Mouse (Mus musculus): Measurements from ENCODE around the gene Clstn1. TPM values are rescaled to one million over a fixed set of nuclear protein-coding genes. Genes with fewer than 3 reads are reported as not detected.

The Clstn1 gene
- total RNA-seq, 2 experiments from 2014 or later, result 747 to 821 TPM

DNA sequence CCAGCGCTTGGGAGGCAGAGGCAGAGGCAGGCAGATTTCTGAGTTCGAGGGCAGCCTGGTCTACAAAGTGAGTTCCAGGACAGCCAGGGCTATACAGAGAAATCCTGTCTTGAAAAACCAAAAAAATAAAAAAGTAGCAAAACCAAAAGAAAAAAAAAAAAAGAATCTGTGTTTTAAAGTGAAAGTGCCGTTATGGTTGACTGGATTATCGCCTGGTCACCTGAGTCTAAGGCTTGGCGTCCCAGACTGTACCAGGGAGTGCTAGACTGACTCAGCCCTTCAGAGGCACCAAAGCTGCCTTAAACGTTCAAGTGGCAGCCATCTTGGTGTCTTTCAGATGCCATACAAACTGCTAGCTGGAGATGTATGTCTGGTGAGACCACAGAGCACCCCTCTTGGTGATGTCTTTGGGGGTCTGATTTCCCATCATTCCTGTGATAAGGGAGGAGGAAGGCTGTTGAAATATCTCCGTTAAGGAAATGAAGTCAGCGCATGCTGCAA is 49.7 kb downstream of the Clstn1 start:
- no peak for DNase-seq

DNA sequence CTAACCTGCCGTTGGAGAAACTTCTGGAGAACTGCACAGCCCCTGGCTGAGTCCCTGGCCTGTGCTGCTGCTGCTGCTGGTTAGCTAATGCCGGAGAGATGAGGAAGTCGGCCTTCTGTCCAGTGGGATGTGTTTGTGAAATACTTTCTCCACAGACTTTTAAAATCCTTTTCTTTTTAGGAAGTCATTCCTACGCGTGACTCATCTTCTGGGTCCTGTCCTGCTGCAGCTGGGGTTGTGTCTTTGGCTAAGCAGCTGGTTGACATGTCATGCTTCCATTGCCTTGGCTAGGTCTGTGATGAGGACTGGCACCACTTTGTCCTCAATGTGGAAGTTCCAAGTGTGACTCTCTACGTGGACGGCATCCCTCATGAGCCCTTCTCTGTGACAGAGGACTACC is 51.7 kb downstream of the Clstn1 start:
- DNase-seq, result no peak

DNA sequence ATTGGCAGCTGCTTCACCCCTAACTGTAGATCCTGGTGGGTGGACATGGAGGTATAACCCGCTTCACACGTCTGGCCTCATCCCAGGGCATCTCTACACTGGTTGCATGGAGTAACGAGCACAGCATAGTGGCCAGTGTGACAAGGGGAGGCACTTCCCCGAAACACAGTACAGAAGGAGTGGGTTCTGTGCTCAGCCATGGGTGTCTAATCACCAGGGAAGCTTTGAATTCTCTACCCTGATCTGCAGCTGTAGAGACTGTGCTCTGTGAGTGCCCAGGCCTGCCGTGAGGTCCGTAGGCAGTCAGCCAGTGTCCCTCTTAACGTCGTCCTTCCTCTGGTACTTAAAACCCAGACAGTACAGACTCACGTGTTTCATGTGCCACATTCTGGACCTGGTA is 54.6 kb downstream of the Clstn1 start:
- no peak for DNase-seq

GRCm38 (mm10) chr4:149641400-149641799 is 55.1 kb downstream of the Clstn1 start:
- DNase-seq, result no peak

DNA sequence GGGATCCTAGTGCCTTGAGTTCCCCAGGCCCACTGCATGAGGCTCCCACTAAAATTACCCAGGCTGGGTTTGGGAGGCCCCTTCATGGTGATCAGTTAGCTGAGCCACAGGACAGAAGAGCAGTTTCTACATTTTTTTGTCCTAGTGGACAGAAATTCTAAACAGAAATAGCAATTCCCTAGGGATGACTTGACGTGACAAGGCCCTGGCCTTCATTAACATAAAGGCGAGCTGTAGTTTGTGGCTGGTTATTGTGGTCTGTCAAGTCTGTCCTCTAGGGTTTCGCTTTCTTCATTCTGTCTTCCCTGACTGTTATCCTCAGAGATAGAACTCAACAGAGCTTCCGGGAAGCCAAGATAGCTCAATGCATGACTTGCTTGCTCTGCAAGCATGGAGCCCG is 55.7 kb downstream of the Clstn1 start:
- DNase-seq, result no peak

DNA sequence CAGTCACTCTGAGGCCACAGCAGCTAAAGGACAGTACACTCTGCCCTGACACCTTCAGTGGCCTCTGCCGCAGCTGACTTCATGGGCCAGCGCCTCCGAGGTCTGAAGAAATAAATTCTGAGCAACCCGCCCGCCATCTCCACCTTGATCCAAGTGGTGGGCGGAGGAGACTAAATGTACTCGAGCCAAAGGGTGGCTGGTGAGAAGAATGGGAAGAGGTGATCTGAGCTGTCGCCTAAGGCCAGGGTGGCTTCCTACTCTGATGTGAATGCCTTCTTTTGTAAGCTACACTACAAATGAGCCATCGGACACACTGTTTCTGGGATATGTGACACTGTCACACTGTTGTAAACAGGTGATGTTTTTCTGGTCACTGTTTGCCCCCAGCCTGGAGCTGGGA is 59.5 kb downstream of the Clstn1 start:
- no peak for DNase-seq

GRCm38 (mm10) chr4:149648031-149648805 is 62.0 kb downstream of the Clstn1 start:
- DNase-seq, result peak; percentile 62 to 67

GRCm38 (mm10) chr4:149650493-149651193 is 64.4 kb downstream of the Clstn1 start:
- peak; percentile 68 to 70 for DNase-seq

- no peak for DNase-seq
Measured at GRCm38 (mm10) chr4:149654232-149654631, 68.0 kb downstream of the Clstn1 start.

- DNase-seq, result no peak
Measured at GRCm38 (mm10) chr4:149657858-149658416, 71.7 kb downstream of the Clstn1 start.

DNA sequence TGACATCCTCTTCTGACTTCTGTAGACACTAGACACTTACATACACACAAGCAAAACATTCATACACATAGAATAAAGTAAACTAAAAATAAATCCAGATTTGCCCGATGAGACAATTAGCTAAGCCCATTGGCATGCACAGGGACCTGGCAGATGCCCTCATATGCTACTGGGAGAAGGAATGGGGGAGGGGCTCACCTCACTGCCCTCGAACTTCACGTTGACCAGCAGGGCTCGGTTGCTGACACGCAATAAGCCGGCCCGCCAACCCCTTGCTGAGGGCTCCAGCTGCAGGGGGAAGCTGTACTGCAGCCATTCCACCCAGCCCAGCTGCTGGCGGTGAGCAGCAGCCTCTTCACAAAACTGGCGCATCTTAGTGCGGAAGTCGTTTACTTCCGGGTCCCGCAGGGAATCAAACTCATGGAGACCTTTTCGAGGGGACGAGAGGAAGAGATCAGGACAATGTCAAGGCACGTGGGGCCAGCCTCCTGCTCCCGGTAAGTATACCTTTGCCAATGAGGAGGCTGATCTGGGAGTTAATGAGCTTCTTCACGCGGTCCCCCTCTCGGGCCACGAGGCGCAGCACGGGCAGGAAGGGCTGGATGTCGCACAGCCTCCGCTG is 73.3 kb downstream of the Clstn1 start:
- DNase-seq, result no peak

GRCm38 (mm10) chr4:149660598-149660997 is 74.3 kb downstream of the Clstn1 start:
- no peak for DNase-seq

DNA sequence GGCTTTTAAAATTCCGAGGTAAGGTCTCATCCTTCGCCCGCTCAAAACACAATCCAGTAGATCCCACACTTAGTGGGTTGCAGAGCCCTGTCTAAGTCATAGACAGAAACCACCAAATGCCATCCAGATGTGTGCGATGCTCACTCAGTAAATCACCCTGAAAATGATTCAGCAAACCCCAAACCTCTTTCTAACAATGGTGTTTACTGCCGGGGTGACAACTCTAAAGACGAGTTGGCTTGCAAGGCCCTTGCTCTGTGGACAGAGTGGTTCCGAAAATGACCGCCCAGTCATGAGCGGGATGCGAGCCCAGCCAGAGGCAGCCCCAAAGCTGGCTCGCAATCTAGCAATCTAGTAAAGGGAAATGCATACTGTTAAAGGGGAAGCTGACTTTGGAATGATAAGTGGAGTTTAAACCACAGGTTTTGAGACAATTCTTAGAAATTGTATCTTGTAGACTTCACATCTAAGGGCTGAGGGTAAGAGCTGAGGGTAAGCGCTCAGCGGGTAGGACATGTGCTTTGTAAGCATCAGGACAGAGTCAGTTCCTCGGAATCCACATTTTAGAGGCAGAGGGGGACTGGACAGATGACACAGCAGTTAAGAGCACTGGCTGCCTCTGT is 75.8 kb downstream of the Clstn1 start:
- no peak for DNase-seq

DNA sequence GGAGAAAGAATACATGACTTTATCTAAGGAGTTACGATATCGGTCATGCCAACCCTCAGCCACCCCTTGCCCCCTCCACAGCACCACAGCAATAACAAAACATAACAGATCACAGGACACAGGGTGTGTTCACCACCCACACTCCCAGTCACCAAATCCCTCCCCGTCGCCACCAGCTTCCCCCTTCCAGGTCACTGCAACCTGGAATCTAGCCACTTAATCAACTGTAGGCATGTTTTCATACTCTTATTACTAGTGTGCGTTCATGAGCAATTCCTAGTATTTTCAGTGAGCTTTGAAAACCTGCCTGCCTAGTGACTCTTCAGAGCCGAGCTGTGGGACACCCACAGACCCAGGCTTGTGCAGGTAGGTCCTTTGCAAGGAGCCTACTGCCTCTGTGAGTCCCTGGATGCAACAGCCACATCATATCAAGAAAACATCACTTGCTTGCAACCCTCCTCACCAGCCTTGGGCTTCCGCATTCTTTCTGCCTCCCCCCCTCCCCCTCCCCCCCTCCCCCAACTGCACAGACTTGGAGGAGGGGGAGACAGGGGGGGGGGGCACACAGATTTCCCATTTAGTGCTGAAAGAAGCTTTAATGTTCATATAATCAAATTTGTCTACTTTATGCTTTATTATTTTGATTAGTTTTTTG is 77.7 kb downstream of the Clstn1 start:
- DNase-seq, result no peak

DNA sequence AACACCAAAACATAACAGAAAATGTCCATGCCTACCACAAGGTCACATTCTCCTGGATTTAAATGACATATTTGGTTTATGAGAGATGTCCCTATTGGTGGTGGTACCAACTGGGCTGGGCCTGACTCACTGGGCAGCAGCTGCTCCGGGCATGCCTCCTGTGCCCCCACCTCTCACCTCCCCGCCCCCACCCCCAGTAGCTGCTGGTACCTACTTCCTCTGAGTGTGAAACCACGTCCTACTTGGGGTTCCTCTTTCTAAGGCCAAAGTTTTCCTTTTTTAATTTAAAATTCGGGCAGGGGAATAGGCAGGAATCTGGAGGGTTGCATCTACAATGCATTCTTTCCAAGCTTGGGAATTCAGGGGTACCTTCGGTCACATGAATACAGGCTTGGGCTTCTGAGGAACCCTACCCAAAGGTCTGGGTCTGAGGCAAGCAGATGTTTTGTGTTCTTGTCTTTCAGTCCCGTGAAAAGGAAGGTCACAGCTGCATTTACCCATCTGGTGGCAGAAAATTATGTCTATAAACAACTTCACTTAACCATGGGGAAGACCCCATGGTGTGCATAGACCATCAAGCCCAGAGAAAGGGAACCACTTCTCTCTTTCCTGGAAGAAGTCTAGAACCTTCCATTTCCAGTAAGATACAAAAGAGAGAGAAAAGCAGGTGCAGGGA is 78.9 kb downstream of the Clstn1 start:
- no peak for DNase-seq

DNA sequence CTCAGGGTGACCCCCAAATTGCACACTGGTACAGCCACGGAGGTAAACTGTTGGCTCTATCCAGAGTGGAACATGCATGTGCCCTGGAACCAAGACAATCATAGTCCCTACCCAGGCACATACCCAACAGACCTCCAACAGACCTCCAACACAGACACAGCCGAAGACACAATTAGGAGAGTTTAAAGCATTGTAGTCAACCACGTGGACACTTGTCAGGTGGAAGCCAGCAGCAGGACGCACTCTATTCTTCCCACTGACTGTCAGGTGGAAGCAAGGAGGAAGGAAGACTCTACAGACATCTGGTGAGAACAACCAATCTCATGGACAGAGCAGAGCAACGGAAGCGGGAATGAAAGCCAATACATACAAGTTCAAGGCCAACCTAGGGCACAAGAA is 79.4 kb downstream of the Clstn1 start:
- DNase-seq, result no peak

- DNase-seq, result no peak
Measured at GRCm38 (mm10) chr4:149671175-149671574, 84.9 kb downstream of the Clstn1 start.

- DNase-seq, result no peak
Measured at GRCm38 (mm10) chr4:149672747-149673146, 86.5 kb downstream of the Clstn1 start.

GRCm38 (mm10) chr4:149674814-149675377 is 88.6 kb downstream of the Clstn1 start:
- no peak for DNase-seq

GRCm38 (mm10) chr4:149675378-149676261 is 89.4 kb downstream of the Clstn1 start:
- DNase-seq, result peak; percentile 73 to 76

All from layer of hippocampus, postnatal 36 days (tissue).